Mouse (Mus musculus) limb, embryonic 11.5 days (tissue): ENCODE results near the gene Cdadc1. TPM values are rescaled to one million over a fixed set of nuclear protein-coding genes. Genes with fewer than 3 reads are reported as not detected.

Experiments
- ATAC-seq: fragments of 200-750 bp; cut with Nextera tagmentation; 2 replicates; pipeline ENCODE4 v1.8.0; 2017; ENCODE audit warnings: low read depth; ENCODE audit not compliant: insufficient number of reproducible peaks, low FRiP score, low TSS enrichment
- DNase-seq: peaks from one replicate; pipeline ENCODE4 v3.0.0-alpha.2; 2015; ENCODE audit warnings: low spot score
- H3K27ac ChIP-seq: fragments of 300-500 bp; sonication (generic); replicated peaks from 2 replicates; pipeline ENCODE4 v1.5.1; 2014; ENCODE audit warnings: low read depth, mild to moderate bottlenecking, low read length
- H3K27me3 ChIP-seq: fragments of 300-500 bp; sonication (generic); 2 replicates; pipeline ENCODE4 v1.6.1; 2014; ENCODE audit warnings: mild to moderate bottlenecking, low read length, mixed read lengths; ENCODE audit not compliant: control insufficient read depth, insufficient read depth
- H3K36me3 ChIP-seq: fragments of 300-500 bp; sonication (generic); 2 replicates; pipeline ENCODE4 v1.6.1; 2014; ENCODE audit warnings: mild to moderate bottlenecking, low read length, moderate library complexity, mixed read lengths; ENCODE audit not compliant: control insufficient read depth, insufficient read depth
- H3K4me1 ChIP-seq: fragments of 300-500 bp; sonication (generic); 2 replicates; pipeline ENCODE4 v1.6.1; 2014; ENCODE audit warnings: low read length, mixed read lengths; ENCODE audit not compliant: control insufficient read depth, insufficient read depth
- H3K4me2 ChIP-seq: fragments of 300-500 bp; sonication (generic); 2 replicates; pipeline ENCODE4 v1.6.1; 2014; ENCODE audit warnings: low read depth, mild to moderate bottlenecking, moderate library complexity; ENCODE audit not compliant: severe bottlenecking
- H3K4me3 ChIP-seq: fragments of 300-500 bp; sonication (generic); 2 replicates; pipeline ENCODE4 v1.5.1; 2014; ENCODE audit warnings: low read depth, low read length
- H3K9ac ChIP-seq: fragments of 300-500 bp; sonication (generic); 2 replicates; pipeline ENCODE4 v1.6.1; 2014; ENCODE audit warnings: mild to moderate bottlenecking, low read length
- H3K9me3 ChIP-seq: fragments of 300-500 bp; sonication (generic); 2 replicates; pipeline ENCODE4 v1.6.1; 2016; ENCODE audit warnings: low read length; ENCODE audit not compliant: control insufficient read depth
- WGBS: fragments of 180-500 bp; shearing (Covaris S2); extraction: QIAGEN DNeasy Blood & Tissue Kit; methylation state at CpG from one replicate; pipeline ENCODE4 v1.1.7; 2014; 5-methylcytosine and 5-hydroxymethylcytosine counted together
- polyA plus RNA-seq: library from polyadenylated mRNA; unstranded; fragments of >200 nt; fragmentation: Nextera tagmentation; extraction: Ambion mirVana; gene quantifications from 2 replicates; pipeline ENCODE4 v1.2.1, GENCODE M21; 2014

The Cdadc1 gene
- polyA plus RNA-seq, 1 experiment from 2014 or later, result 24.6 TPM

GRCm38 (mm10) chr14:59633295-59633898, 35.6 kb upstream of the Cdadc1 start:
- DNase-seq, result no peak
- Histone ChIP-seq H3K9me3 (no peaks in the 10 kb centered on the region), H3K27ac (no peak overlapping the region), H3K9ac (no peak overlapping the region), H3K4me3 (no peak overlapping the region), H3K4me1 (no peaks in the 10 kb centered on the region), H3K27me3 (no peaks in the 10 kb centered on the region), H3K36me3 (no peaks in the 10 kb centered on the region), H3K4me2 (no peak overlapping the region)
- 86% methylated on average over 5 of the region's 5 CpGs for WGBS
- ATAC-seq, result no peak

GRCm38 (mm10) chr14:59632067-59632466, 34.3 kb upstream of the Cdadc1 start:
- Histone ChIP-seq H3K9me3 (no peaks in the 10 kb centered on the region), H3K4me1 (peaks cover 5% of the 10 kb centered on the region), H3K27ac (no peak overlapping the region), H3K9ac (no peak overlapping the region), H3K4me2 (no peak overlapping the region), H3K36me3 (no peaks in the 10 kb centered on the region), H3K27me3 (no peaks in the 10 kb centered on the region), H3K4me3 (no peak overlapping the region)
- WGBS, result 94% methylated on average over 6 of the region's 6 CpGs
- ATAC-seq, result no peak
- no peak for DNase-seq

GRCm38 (mm10) chr14:59630096-59630495, 32.3 kb upstream of the Cdadc1 start:
- Histone ChIP-seq H3K36me3 (no peaks in the 10 kb centered on the region), H3K4me3 (no peak overlapping the region), H3K4me2 (no peak overlapping the region), H3K27ac (no peak overlapping the region), H3K27me3 (no peaks in the 10 kb centered on the region), H3K9ac (no peak overlapping the region), H3K9me3 (no peaks in the 10 kb centered on the region), H3K4me1 (peaks cover 10% of the 10 kb centered on the region)
- ATAC-seq (no peak), DNase-seq (no peak)
- WGBS, result 90% methylated on average over 9 of the region's 9 CpGs

- Histone ChIP-seq H3K4me1 (peaks cover 12% of the 10 kb centered on the region), H3K36me3 (no peaks in the 10 kb centered on the region), H3K9ac (no peak overlapping the region), H3K4me3 (no peak overlapping the region), H3K27ac (no peak overlapping the region), H3K9me3 (no peaks in the 10 kb centered on the region), H3K4me2 (no peak overlapping the region), H3K27me3 (no peaks in the 10 kb centered on the region)
- DNase-seq (no peak), ATAC-seq (no peak)
- 92% methylated on average over 15 of the region's 15 CpGs for WGBS
These were observed 31.5 kb upstream of the Cdadc1 start for GRCm38 (mm10) chr14:59629308-59629707.

- peak; percentile 62; the same call in 1 of the 2 replicates for ATAC-seq
These were observed 30.1 kb upstream of the Cdadc1 start for GRCm38 (mm10) chr14:59627823-59628222.

GRCm38 (mm10) chr14:59627142-59627680, 29.5 kb upstream of the Cdadc1 start:
- Histone ChIP-seq H3K36me3 (no peaks in the 10 kb centered on the region), H3K4me1 (peaks cover 12% of the 10 kb centered on the region), H3K9me3 (no peaks in the 10 kb centered on the region), H3K9ac (peak overlapping the region; percentile 85; the same call in 1 of the 2 replicates), H3K27ac (peak overlapping the region; percentile 86), H3K4me2 (peak overlapping the region; percentile 83), H3K4me3 (peak overlapping the region; percentile 77), H3K27me3 (no peaks in the 10 kb centered on the region)
- DNase-seq, result peak; percentile 56
- 16% methylated on average over 9 of the region's 9 CpGs for WGBS
- ATAC-seq, result no peak

More at GRCm38 (mm10) chr14:59627823-59628222, 30.1 kb upstream of the Cdadc1 start:
- peak; percentile 78 for DNase-seq
- WGBS, result 22% methylated on average over 7 of the region's 7 CpGs
- Histone ChIP-seq H3K36me3 (no peaks in the 10 kb centered on the region), H3K27me3 (no peaks in the 10 kb centered on the region), H3K9ac (no peak overlapping the region; the same call in 1 of the 2 replicates), H3K4me2 (peak overlapping the region; percentile 83), H3K4me3 (peak overlapping the region; percentile 77), H3K9me3 (no peaks in the 10 kb centered on the region), H3K27ac (peak overlapping the region; percentile 86; the same call in 1 of the 2 replicates), H3K4me1 (peaks cover 12% of the 10 kb centered on the region)

- Histone ChIP-seq H3K9me3 (no peaks in the 10 kb centered on the region), H3K4me3 (peak overlapping the region; percentile 77), H3K27me3 (no peaks in the 10 kb centered on the region), H3K4me2 (peak overlapping the region; percentile 83), H3K27ac (peak overlapping the region; percentile 86), H3K36me3 (no peaks in the 10 kb centered on the region), H3K4me1 (peaks cover 12% of the 10 kb centered on the region), H3K9ac (peak overlapping the region; percentile 85)
- no peak for ATAC-seq
- DNase-seq, result no peak
- 32% methylated on average over 8 of the region's 8 CpGs for WGBS
These were observed 29.0 kb upstream of the Cdadc1 start for GRCm38 (mm10) chr14:59626711-59627110.

- DNase-seq, result peak; percentile 75
- no peaks in the 10 kb centered on the region for H3K36me3 ChIP-seq
- 0 out of 2 replicates have a peak, but pooled peaks have one; percentile 16 for ATAC-seq
- no peaks in the 10 kb centered on the region for H3K9me3 ChIP-seq
- under 1% methylated on average over 51 of the region's 51 CpGs for WGBS
- peak overlapping the region; percentile 86 for H3K27ac ChIP-seq
- H3K4me3 ChIP-seq, result peak overlapping the region; percentile 77
- H3K27me3 ChIP-seq, result no peaks in the 10 kb centered on the region
- peak overlapping the region; percentile 85 for H3K9ac ChIP-seq
- peaks cover 12% of the 10 kb centered on the region for H3K4me1 ChIP-seq
- H3K4me2 ChIP-seq, result peak overlapping the region; percentile 83
These were observed 28.1 kb upstream of the Cdadc1 start for GRCm38 (mm10) chr14:59625806-59626364.
